22 mouse cellular contexts compared by ENCODE assay signal in the genomic region with DNA sequence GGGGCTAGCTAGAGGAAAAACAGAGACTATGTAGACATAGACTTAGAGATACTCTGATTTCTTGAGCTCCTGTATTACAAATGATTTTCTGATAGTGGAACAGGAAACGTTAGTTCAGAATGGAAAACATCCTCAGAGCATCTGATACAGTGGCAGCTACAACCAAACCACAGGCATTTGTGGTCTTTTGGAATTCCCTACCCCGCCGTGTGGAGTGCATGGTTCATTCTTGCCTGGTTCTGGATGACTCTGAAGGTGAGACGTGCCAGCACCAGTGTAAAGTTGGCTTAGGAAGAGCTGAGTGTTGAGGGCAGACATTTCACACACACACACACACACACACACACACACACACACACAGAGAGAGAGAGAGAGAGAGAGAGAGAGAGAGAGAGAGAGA. TPM values are rescaled to one million over a fixed set of nuclear protein-coding genes. Genes with fewer than 3 reads are reported as not detected.
DNase-seq lines count a peak whose midpoint lies in the region; ATAC-seq lines count a peak whose summit lies in the region.
"Had no signal": no experiment of that assay in that cellular context is flagged by ENCODE, and none has a peak within 500 bp of the region (broad histone marks: within the 10 kb centered on the region; RNA-seq: fewer than 3 reads in every experiment).

No protein-coding gene starts in this region.

- H3K4me1 ChIP-seq in embryonic facial prominence, embryonic 14.5 days (ENCODE audit: control insufficient read depth, insufficient read depth, low read length): no peaks in the 10 kb centered on the region
- peaks cover 3% of the 10 kb centered on the region; the same call in 1 of the 2 replicates for H3K4me1 ChIP-seq in embryonic facial prominence, embryonic 10.5 days
- H3K4me1 ChIP-seq: embryonic facial prominence, embryonic 13.5 days; forebrain, embryonic 13.5 days; forebrain, embryonic 15.5 days had no signal

- peak; percentile 22 for DNase-seq in embryonic facial prominence, embryonic 14.5 days (ENCODE audit: low spot score)
- no peak for DNase-seq in embryonic facial prominence, embryonic 10.5 days (ENCODE audit: low spot score)
- DNase-seq in Muller cell, postnatal 12 days (ENCODE audit: inconsistent ontology term): peak; percentile 87
- peak; percentile 4 for DNase-seq in fibroblast of lung, adult 2 months (ENCODE audit: low read depth)
- DNase-seq in urinary bladder, adult 2 months (ENCODE audit: low spot score): no peak
- no peak for DNase-seq in cerebellum, postnatal 14 days
- DNase-seq: adrenal gland, adult 2 months; adrenal gland, postnatal 10 days; adrenal gland, postnatal 25 days; B cell, adult 2 months; cerebellum, adult 11 months; cerebellum, adult 18-20 months; cerebellum, adult 8-10 months; cerebellum, adult 9-11 months; cerebellum, postnatal 25 days; forebrain, postnatal 0 days had no signal

- no peak overlapping the region for H3K4me3 ChIP-seq in embryonic facial prominence, embryonic 14.5 days (ENCODE audit: low read depth, low read length)
- H3K4me3 ChIP-seq in embryonic facial prominence, embryonic 10.5 days: no peak overlapping the region
- H3K4me3 ChIP-seq: embryonic facial prominence, embryonic 13.5 days; forebrain, embryonic 10.5 days; forebrain, embryonic 13.5 days; forebrain, embryonic 15.5 days had no signal

- no peaks in the 10 kb centered on the region for H3K36me3 ChIP-seq in embryonic facial prominence, embryonic 14.5 days (ENCODE audit: control insufficient read depth, insufficient read depth, low read length)
- H3K36me3 ChIP-seq in embryonic facial prominence, embryonic 10.5 days (replicated peaks): no peaks in the 10 kb centered on the region
- H3K36me3 ChIP-seq: embryonic facial prominence, embryonic 13.5 days; forebrain, embryonic 10.5 days; forebrain, embryonic 15.5 days; G1E had no signal

- ATAC-seq in embryonic facial prominence, embryonic 14.5 days (ENCODE audit: low read depth): no peak
- ATAC-seq: CD4-positive, CD25-positive, alpha-beta regulatory T cell, adult 4 months; forebrain, embryonic 13.5 days; forebrain, embryonic 15.5 days; forebrain, postnatal 0 days had no signal

- H3K9ac ChIP-seq in embryonic facial prominence, embryonic 14.5 days (ENCODE audit: low read depth, low read length): no peak overlapping the region
- H3K9ac ChIP-seq: embryonic facial prominence, embryonic 13.5 days; forebrain, embryonic 13.5 days; forebrain, embryonic 15.5 days; forebrain, postnatal 0 days had no signal

- no peaks in the 10 kb centered on the region for H3K27me3 ChIP-seq in embryonic facial prominence, embryonic 14.5 days (replicated peaks; ENCODE audit: control insufficient read depth, insufficient read depth, low read length)
- no peaks in the 10 kb centered on the region for H3K27me3 ChIP-seq in embryonic facial prominence, embryonic 10.5 days (replicated peaks; ENCODE audit: low read depth, poor library complexity, severe bottlenecking)
- H3K27me3 ChIP-seq: embryonic facial prominence, embryonic 13.5 days; forebrain, embryonic 13.5 days; forebrain, embryonic 15.5 days had no signal

- no peaks in the 10 kb centered on the region for H3K9me3 ChIP-seq in embryonic facial prominence, embryonic 14.5 days (ENCODE audit: control insufficient read depth, low read length)
- no peaks in the 10 kb centered on the region for H3K9me3 ChIP-seq in embryonic facial prominence, embryonic 10.5 days
- H3K9me3 ChIP-seq: embryonic facial prominence, embryonic 13.5 days; forebrain, embryonic 10.5 days; forebrain, embryonic 13.5 days; forebrain, embryonic 15.5 days had no signal

- no peak overlapping the region for H3K27ac ChIP-seq in embryonic facial prominence, embryonic 14.5 days (replicated peaks; ENCODE audit: low read depth, low read length)
- no peak overlapping the region for H3K27ac ChIP-seq in embryonic facial prominence, embryonic 10.5 days (replicated peaks)
- H3K27ac ChIP-seq: embryonic facial prominence, embryonic 13.5 days; forebrain, embryonic 10.5 days; forebrain, embryonic 13.5 days; forebrain, embryonic 15.5 days had no signal

- no peak overlapping the region for H3K4me2 ChIP-seq in embryonic facial prominence, embryonic 14.5 days (ENCODE audit: low read depth, low read length)
- H3K4me2 ChIP-seq: embryonic facial prominence, embryonic 13.5 days; forebrain, embryonic 13.5 days; forebrain, embryonic 15.5 days had no signal

- WGBS in embryonic facial prominence, embryonic 14.5 days: 50% methylated on average over 4 of the region's 4 CpGs
- WGBS in embryonic facial prominence, embryonic 10.5 days: 83% methylated on average over 4 of the region's 4 CpGs

RNA-seq across cellular contexts. Expression of gene Hydin, which starts 12.8 kb away (rescaled TPM):
- 0.25 and 0.32 TPM in 2 replicates for polyA plus RNA-seq in embryonic facial prominence, embryonic 14.5 days (2014; fragmentation: Nextera tagmentation; extraction: Ambion mirVana)
- polyA plus RNA-seq in embryonic facial prominence, embryonic 10.5 days (2016; fragmentation: Nextera tagmentation; extraction: Ambion mirVana): 0.04 and 0.14 TPM in 2 replicates
- 0.01 and 0.07 TPM in 2 replicates for polyA plus RNA-seq in urinary bladder, adult 2 months (2012; rRNA removed)
- polyA plus RNA-seq: G1E had no signal

RNA-seq across cellular contexts. Expression of gene Cmtr2, which starts 38.5 kb away (rescaled TPM):
- polyA plus RNA-seq in embryonic facial prominence, embryonic 14.5 days (2014; fragmentation: Nextera tagmentation; extraction: Ambion mirVana): 7.1 and 8.1 TPM in 2 replicates
- polyA plus RNA-seq in embryonic facial prominence, embryonic 10.5 days (2016; fragmentation: Nextera tagmentation; extraction: Ambion mirVana): 10.2 and 10.9 TPM in 2 replicates
- 5.2 and 5.5 TPM in 2 replicates for polyA plus RNA-seq in urinary bladder, adult 2 months (2012; rRNA removed)

Comparison
In these comparisons a context has a peak if more than half of its experiments do, and no peak if none do; other contexts are left out.
1. DNase-seq: peak in embryonic facial prominence, embryonic 14.5 days (single experiment), Muller cell, postnatal 12 days (single experiment) and fibroblast of lung, adult 2 months (single experiment); none in embryonic facial prominence, embryonic 10.5 days (single experiment), urinary bladder, adult 2 months (single experiment) and cerebellum, postnatal 14 days (0 of 2).